Mouse (Mus musculus) neural tube, embryonic 15.5 days (tissue): ENCODE measurements at regions not wholly inside any gene's neighbourhood (a gene's known extent, or its start where the extent isn't known, plus 50 kb on each side); places are given as distances from the start of the nearest gene placed in this dataset.
A peak's percentile ranks its signal among the peaks of the same experiment; 100 is the strongest.

Experiments
- ATAC-seq: fragments of 200-750 bp; cut with Nextera tagmentation; 2 replicates; pipeline ENCODE4 v1.8.0; 2017; ENCODE audit warnings: mild to moderate bottlenecking, moderate TSS enrichment, moderate library complexity; ENCODE audit not compliant: low FRiP score
- H3K27ac ChIP-seq: fragments of 300-500 bp; sonication (generic); replicated peaks from 2 replicates; pipeline ENCODE4 v1.5.1; 2015; ENCODE audit warnings: mild to moderate bottlenecking, inconsistent platforms
- H3K27me3 ChIP-seq: fragments of 300-500 bp; sonication (generic); replicated peaks from 2 replicates; pipeline ENCODE4 v1.6.1; 2015; ENCODE audit warnings: inconsistent platforms
- H3K36me3 ChIP-seq: fragments of 300-500 bp; sonication (generic); 2 replicates; pipeline ENCODE4 v1.6.1; 2015; ENCODE audit warnings: inconsistent platforms
- H3K4me1 ChIP-seq: fragments of 300-500 bp; sonication (generic); 2 replicates; pipeline ENCODE4 v1.6.1; 2015; ENCODE audit warnings: inconsistent platforms
- H3K4me2 ChIP-seq: fragments of 300-500 bp; sonication (generic); 2 replicates; pipeline ENCODE4 v1.6.1; 2015; ENCODE audit warnings: inconsistent platforms, mild to moderate bottlenecking, moderate library complexity
- H3K4me3 ChIP-seq: fragments of 300-500 bp; sonication (generic); replicated peaks from 2 replicates; pipeline ENCODE4 v1.5.1; 2015; ENCODE audit warnings: mild to moderate bottlenecking, inconsistent platforms
- H3K9ac ChIP-seq: fragments of 300-500 bp; sonication (generic); replicated peaks from 2 replicates; pipeline ENCODE4 v1.6.1; 2015; ENCODE audit warnings: mild to moderate bottlenecking, inconsistent platforms
- H3K9me3 ChIP-seq: fragments of 300-500 bp; sonication (generic); replicated peaks from 2 replicates; pipeline ENCODE4 v1.6.1; 2016; ENCODE audit warnings: inconsistent platforms
- WGBS: fragments of 180-500 bp; shearing (Covaris S2); methylation state at CpG from one replicate; pipeline ENCODE4 v1.1.7; 2015; ENCODE audit warnings: mixed read lengths; 5-methylcytosine and 5-hydroxymethylcytosine counted together

DNA sequence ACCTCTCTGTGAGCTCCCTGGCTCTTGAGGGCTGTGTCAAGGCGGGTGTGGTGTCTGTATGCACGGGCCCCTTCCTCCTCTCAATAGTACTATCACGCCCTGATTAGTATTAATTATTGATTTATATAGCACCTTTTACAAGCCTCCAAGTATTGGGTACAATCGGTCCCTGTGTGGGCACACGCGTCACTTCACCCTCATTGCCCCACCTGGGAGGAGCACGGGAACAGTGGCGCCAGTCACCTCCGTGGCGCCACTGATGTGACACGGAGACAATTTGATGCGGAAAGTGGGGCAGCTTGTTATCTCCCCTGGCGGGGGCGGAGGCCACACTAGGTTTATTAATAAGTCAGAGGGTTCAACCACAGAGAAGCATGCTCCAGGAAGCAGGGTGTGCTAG lies 512.2 kb downstream of the Med13l start:
- Histone ChIP-seq H3K27me3 (no peaks in the 10 kb centered on the region), H3K9ac (no peak overlapping the region), H3K4me1 (no peaks in the 10 kb centered on the region), H3K4me3 (no peak overlapping the region), H3K9me3 (no peaks in the 10 kb centered on the region), H3K4me2 (no peak overlapping the region), H3K36me3 (no peaks in the 10 kb centered on the region), H3K27ac (no peak overlapping the region)
- WGBS, result 93% methylated on average over 14 of the region's 14 CpGs
- no peak for ATAC-seq

DNA sequence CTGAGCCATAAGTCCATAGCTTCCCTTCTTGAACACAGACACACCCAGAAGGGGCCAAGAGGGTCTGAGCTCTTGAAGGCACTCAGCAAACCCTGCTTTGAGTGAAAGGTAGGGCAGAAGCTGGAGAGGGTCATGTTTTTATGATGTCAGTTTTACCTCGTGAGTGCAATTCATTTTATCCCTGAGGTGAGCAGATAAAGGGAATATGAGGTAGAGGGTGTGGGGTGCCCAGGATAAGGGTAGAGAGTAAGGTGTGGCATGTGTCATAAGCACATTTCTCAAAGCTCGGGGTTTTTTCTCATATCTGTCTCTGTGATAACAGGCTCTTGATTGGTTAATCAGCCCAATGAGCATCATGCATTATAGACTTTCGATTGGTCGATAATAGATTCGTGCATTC lies 520.3 kb downstream of the Med13l start:
- H3K9me3 ChIP-seq, result no peaks in the 10 kb centered on the region
- H3K36me3 ChIP-seq, result no peaks in the 10 kb centered on the region
- no peak overlapping the region for H3K4me3 ChIP-seq
- H3K27ac ChIP-seq, result no peak overlapping the region
- H3K4me1 ChIP-seq, result peaks cover 5% of the 10 kb centered on the region
- WGBS, result 85% methylated on average over 5 of the region's 5 CpGs
- no peak overlapping the region for H3K9ac ChIP-seq
- H3K4me2 ChIP-seq, result no peak overlapping the region
- no peak for ATAC-seq
- peaks cover 7% of the 10 kb centered on the region for H3K27me3 ChIP-seq

DNA sequence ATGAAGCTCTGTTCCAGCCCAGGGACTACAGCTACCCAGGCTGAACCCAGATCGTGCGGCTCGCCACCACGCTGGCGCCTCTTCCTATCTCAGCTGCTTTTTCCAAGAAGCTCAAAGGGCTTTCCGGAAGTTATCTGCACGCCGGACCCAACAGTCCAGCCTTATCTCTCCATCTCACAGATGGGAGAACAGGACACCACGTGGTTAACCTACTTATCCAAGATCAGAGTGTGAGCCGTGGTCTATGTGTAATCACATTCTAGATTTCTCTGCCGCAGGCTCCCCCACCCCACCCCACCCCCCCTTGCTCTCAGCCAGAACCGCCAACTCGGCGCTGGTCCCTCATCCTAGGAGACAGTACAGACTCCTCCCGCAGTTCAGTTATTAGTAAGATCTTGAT lies 522.4 kb downstream of the Med13l start:
- no peak for ATAC-seq
- no peak overlapping the region for H3K4me3 ChIP-seq
- peaks cover 16% of the 10 kb centered on the region for H3K4me1 ChIP-seq
- H3K9me3 ChIP-seq, result no peaks in the 10 kb centered on the region
- H3K27me3 ChIP-seq, result peaks cover 23% of the 10 kb centered on the region
- H3K27ac ChIP-seq, result no peak overlapping the region
- H3K4me2 ChIP-seq, result no peak overlapping the region
- no peak overlapping the region for H3K9ac ChIP-seq
- H3K36me3 ChIP-seq, result no peaks in the 10 kb centered on the region
- 77% methylated on average over 15 of the region's 15 CpGs for WGBS

DNA sequence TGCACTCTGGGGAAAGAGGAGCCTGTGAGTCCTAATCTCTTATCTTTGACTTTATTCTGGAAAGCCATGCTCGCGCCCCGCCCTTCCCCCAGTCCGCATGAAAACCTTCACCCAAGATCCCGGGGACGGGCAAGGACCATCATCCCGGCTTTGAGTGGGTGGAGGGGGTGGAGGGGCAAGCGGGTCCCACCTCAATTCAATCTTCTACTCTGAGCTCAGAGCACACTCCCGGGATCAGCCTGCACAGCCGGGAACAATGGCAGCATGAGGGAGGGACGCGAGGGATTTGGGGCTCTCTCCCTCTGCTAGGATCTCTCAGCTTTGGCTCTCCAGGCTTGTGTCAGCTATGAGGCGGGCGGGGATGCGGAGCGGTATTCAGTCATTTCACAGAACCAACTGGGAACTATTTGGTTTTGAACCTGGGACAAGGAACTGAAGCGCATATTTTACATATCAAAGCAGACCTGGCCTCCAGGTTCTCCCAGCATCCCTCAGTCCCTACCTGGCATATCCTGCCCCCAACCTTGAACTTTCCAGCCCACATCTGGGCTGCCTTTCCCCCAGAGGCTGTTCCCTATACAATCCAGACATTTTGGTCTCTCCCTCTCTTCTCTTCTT lies 537.2 kb downstream of the Med13l start:
- peaks cover 10% of the 10 kb centered on the region for H3K4me1 ChIP-seq
- peak overlapping the region; percentile 19; the same call in 1 of the 2 replicates for H3K4me3 ChIP-seq
- WGBS, result 6% methylated on average over 17 of the region's 17 CpGs
- H3K9ac ChIP-seq, result peak overlapping the region; percentile 34
- no peak overlapping the region for H3K27ac ChIP-seq
- H3K36me3 ChIP-seq, result no peaks in the 10 kb centered on the region
- no peaks in the 10 kb centered on the region for H3K9me3 ChIP-seq
- H3K4me2 ChIP-seq, result peak overlapping the region; percentile 54
- no peaks in the 10 kb centered on the region for H3K27me3 ChIP-seq
- no peak for ATAC-seq

DNA sequence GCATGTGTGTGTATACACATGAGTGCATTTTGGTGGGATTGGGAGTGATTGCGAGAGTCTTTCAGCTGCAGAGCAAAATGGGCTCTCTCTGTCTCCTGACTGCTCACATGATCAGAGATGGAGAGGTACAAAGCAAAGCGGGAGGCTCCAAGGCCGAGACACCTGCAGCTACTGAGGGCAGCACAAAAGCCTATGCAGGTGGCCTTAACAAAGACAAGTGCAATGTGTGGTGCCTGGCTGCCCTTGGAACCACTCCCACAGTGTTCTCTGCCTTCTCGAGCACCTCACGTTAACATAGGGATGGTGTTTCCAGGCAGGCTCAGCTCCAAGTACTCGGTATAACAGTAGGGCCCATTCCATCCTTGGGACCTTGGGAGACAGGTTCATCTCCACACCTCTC lies 539.3 kb downstream of the Med13l start:
- Histone ChIP-seq H3K9ac (no peak overlapping the region), H3K4me2 (no peak overlapping the region), H3K27me3 (no peaks in the 10 kb centered on the region), H3K4me1 (peaks cover 6% of the 10 kb centered on the region), H3K9me3 (no peaks in the 10 kb centered on the region), H3K36me3 (no peaks in the 10 kb centered on the region), H3K4me3 (no peak overlapping the region), H3K27ac (no peak overlapping the region)
- WGBS, result 74% methylated on average over 6 of the region's 6 CpGs
- no peak for ATAC-seq

DNA sequence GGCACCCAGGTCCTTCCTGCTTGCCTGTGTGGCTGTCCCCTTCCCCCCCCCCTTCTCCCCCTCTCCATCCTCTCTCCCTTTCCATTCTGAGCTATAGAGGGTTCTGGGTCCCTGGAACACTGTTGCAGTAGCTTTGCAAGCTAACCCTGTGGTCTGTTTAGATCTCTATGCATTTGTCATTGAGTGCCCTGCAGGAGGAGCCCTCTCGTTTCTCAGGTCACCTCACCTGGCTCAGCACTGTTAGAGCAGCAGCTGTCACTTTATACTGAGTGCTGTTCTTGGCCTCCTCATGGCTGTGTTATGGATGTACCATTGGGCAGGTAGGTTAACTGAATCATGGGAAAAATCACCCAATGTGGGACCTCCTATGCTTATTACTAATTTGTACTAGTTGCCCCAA lies 543.0 kb downstream of the Med13l start:
- Histone ChIP-seq H3K9ac (no peak overlapping the region), H3K27me3 (no peaks in the 10 kb centered on the region), H3K4me3 (no peak overlapping the region), H3K27ac (no peak overlapping the region), H3K4me1 (no peaks in the 10 kb centered on the region), H3K9me3 (no peaks in the 10 kb centered on the region), H3K36me3 (no peaks in the 10 kb centered on the region), H3K4me2 (no peak overlapping the region)
- ATAC-seq, result no peak
- 80% methylated on average over 1 of the region's 1 CpGs for WGBS

DNA sequence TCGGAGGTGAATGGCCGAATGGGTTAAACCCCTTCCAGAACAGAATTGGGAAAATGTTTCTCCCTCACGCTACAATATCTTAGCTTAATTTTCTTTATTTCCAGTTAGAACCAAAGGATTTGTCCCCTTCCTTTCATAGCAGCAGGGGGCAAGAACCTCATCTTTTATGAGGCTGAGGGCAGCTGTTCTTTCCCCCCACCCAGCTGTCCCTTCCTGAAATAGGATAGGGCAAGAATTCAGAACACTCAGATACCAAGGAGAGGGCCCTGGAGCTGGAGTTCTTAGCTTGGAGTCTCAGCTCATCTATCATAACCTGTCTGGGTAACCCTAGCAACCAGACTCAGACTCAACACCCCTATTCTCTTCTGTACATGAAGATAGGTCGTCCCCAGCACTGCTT lies 547.4 kb downstream of the Med13l start:
- H3K36me3 ChIP-seq, result no peaks in the 10 kb centered on the region
- no peak for ATAC-seq
- H3K4me3 ChIP-seq, result no peak overlapping the region
- 81% methylated on average over 4 of the region's 4 CpGs for WGBS
- H3K9ac ChIP-seq, result no peak overlapping the region
- no peak overlapping the region for H3K27ac ChIP-seq
- H3K4me1 ChIP-seq, result no peaks in the 10 kb centered on the region
- no peaks in the 10 kb centered on the region for H3K27me3 ChIP-seq
- no peak overlapping the region for H3K4me2 ChIP-seq
- H3K9me3 ChIP-seq, result no peaks in the 10 kb centered on the region

DNA sequence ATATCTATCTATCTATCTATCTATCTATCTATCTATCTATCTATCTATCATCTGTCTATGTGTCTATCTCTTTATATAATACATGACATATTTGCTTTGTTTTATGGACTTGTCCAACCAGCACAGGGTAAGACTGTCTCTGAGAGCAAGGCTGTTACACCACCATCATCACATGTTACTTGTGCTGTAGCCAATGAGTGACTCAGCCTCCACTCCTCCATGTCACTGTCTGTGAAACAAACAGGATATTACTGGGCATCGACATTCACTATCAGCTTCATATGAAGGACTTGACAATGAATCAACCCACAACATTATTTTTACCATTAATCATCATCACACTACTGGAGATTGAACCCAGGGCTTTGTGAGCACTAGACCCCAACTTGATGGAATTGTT lies 549.0 kb downstream of the Med13l start:
- Histone ChIP-seq H3K27ac (no peak overlapping the region), H3K9ac (no peak overlapping the region), H3K4me3 (no peak overlapping the region), H3K4me1 (no peaks in the 10 kb centered on the region), H3K36me3 (no peaks in the 10 kb centered on the region), H3K4me2 (no peak overlapping the region), H3K27me3 (no peaks in the 10 kb centered on the region), H3K9me3 (no peaks in the 10 kb centered on the region)
- no peak for ATAC-seq
- WGBS, result 90% methylated on average over 1 of the region's 1 CpGs

DNA sequence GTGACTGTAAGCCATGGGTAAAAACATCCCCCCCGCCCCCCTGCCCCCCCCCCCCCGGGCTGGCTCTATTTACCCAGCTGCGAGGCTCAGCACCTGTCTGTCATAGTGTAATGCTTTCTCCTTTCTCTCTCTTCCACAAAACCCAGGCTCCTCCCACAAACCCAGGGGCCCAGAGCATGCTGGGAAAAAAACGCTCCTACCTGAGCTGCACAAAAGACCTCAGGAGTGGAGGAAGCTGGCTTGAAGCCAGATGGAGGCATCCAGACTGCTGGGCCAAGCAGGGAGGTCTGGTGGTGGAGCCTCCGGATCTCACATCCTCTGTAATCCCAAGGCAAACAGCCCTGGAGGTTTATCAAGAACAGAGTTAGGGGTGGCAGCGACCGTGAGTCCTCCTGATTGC lies 553.6 kb downstream of the Med13l start:
- H3K9me3 ChIP-seq, result no peaks in the 10 kb centered on the region
- H3K9ac ChIP-seq, result no peak overlapping the region
- H3K4me3 ChIP-seq, result no peak overlapping the region
- no peak for ATAC-seq
- H3K27me3 ChIP-seq, result no peaks in the 10 kb centered on the region
- H3K4me2 ChIP-seq, result no peak overlapping the region
- no peaks in the 10 kb centered on the region for H3K36me3 ChIP-seq
- H3K4me1 ChIP-seq, result no peaks in the 10 kb centered on the region
- 68% methylated on average over 7 of the region's 7 CpGs for WGBS
- H3K27ac ChIP-seq, result no peak overlapping the region

DNA sequence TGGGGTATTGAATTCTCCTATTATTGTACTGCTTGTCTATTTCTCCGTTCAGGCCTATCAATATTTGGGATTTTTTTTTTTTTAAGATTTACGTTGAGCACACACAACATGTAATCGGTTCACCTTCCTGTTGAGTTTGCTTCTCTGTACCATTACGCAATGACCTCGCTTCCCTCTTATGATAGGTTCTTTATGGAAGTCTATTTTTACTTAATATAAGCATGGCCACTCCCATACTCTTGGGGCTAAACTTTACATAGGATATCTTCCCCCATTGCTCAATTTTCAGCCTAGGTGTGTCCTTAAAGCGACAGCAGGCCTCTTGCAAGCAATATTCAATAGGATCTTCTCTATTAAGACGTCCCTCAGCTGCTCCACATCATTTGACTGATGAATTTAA lies 544.7 kb upstream of the Tbx3 start:
- Histone ChIP-seq H3K27me3 (no peaks in the 10 kb centered on the region), H3K36me3 (no peaks in the 10 kb centered on the region), H3K9me3 (no peaks in the 10 kb centered on the region), H3K27ac (no peak overlapping the region), H3K9ac (no peak overlapping the region), H3K4me3 (no peak overlapping the region), H3K4me1 (no peaks in the 10 kb centered on the region), H3K4me2 (no peak overlapping the region)
- WGBS, result 92% methylated on average over 7 of the region's 7 CpGs
- no peak for ATAC-seq

DNA sequence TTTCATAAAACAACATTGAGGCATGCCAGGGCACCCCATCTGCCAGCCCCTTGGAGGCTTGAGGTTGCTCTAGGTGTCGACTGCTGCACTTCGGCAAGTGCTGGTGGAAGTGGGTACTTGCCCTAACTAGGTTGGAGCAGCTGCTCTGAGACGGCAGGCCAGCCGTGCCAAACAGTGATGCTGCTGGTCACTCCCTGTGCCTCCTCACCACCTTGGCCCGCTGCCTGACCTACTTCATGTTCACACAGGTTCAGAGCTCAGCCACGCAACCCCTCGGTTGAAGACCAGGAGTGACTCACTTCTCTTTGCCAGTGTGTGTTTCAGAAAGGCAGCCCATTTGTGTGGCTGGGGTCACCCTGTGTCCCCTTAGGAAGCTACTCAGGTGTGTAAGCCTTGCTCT lies 540.3 kb upstream of the Tbx3 start:
- no peaks in the 10 kb centered on the region for H3K36me3 ChIP-seq
- H3K9ac ChIP-seq, result no peak overlapping the region
- H3K4me2 ChIP-seq, result no peak overlapping the region
- no peaks in the 10 kb centered on the region for H3K27me3 ChIP-seq
- H3K9me3 ChIP-seq, result no peaks in the 10 kb centered on the region
- H3K27ac ChIP-seq, result no peak overlapping the region
- ATAC-seq, result no peak
- no peaks in the 10 kb centered on the region for H3K4me1 ChIP-seq
- H3K4me3 ChIP-seq, result no peak overlapping the region
- 97% methylated on average over 7 of the region's 7 CpGs for WGBS

DNA sequence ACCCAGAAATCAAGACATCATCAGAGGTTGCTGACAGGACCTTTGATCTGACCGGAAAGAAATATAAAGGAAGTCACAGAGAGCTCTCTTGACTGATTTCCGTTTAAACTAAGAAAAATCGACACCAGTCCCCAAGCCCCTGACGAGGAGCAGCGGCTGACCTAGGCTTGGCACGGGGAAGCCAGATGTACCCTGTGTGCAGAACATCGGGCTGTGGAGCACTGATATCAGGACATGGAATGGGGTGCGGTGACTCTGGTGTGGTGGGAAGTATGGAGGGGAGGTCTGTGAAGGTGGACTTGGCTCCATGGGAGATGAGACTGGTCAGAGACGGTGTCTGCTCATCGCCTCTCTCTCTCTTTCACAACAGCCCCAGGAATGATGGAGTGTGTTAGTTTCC lies 539.0 kb upstream of the Tbx3 start:
- Histone ChIP-seq H3K27me3 (no peaks in the 10 kb centered on the region), H3K27ac (no peak overlapping the region), H3K9ac (no peak overlapping the region), H3K4me3 (no peak overlapping the region), H3K36me3 (no peaks in the 10 kb centered on the region), H3K4me1 (no peaks in the 10 kb centered on the region), H3K9me3 (no peaks in the 10 kb centered on the region), H3K4me2 (no peak overlapping the region)
- WGBS, result 79% methylated on average over 10 of the region's 10 CpGs
- no peak for ATAC-seq

DNA sequence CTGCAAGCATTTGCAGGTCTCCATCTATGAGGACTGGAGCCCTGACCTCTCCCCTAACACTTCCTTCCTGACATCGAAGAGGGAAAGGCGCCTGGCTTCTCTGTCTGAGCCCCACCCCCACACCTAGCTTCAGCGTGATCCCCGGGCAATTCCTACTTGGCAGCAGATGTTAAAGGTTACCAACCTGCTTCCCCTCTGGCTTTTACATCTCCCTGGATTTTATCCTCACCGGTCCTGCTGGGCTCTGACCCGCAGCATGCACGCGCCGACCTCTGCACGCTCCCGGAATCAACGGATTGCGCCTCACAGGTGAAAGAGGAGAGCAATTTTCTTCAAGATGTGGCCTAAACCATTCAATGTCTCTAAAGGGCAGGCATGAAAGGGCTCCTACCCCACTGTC lies 537.1 kb upstream of the Tbx3 start:
- Histone ChIP-seq H3K27me3 (no peaks in the 10 kb centered on the region), H3K27ac (no peak overlapping the region), H3K4me2 (no peak overlapping the region), H3K9ac (no peak overlapping the region), H3K9me3 (no peaks in the 10 kb centered on the region), H3K4me3 (no peak overlapping the region), H3K4me1 (peaks cover 7% of the 10 kb centered on the region), H3K36me3 (no peaks in the 10 kb centered on the region)
- 64% methylated on average over 13 of the region's 13 CpGs for WGBS
- no peak for ATAC-seq
